Mouse (Mus musculus) lung, postnatal 0 days (tissue): ENCODE results near the gene Nkiras1. TPM values are rescaled to one million over a fixed set of nuclear protein-coding genes. Genes with fewer than 3 reads are reported as not detected.
A peak's percentile ranks its signal among the peaks of the same experiment; 100 is the strongest.

Experiments used
- ATAC-seq: fragments of 200-750 bp; cut with Nextera tagmentation; 2 replicates; pipeline ENCODE4 v1.8.0; 2017; ENCODE audit warnings: moderate library complexity
- DNase-seq: peaks from one replicate; pipeline ENCODE4 v3.0.0-alpha.2; 2016; ENCODE audit warnings: low spot score
- H3K27ac ChIP-seq: fragments of 300-500 bp; sonication (generic); 2 replicates; pipeline ENCODE4 v1.5.1; 2014; ENCODE audit warnings: antibody characterized with exemption, mild to moderate bottlenecking, low read length, mixed read lengths
- H3K27me3 ChIP-seq: fragments of 300-500 bp; sonication (generic); replicated peaks from 2 replicates; pipeline ENCODE4 v1.6.1; 2014; ENCODE audit warnings: low read length, mixed read lengths; ENCODE audit not compliant: insufficient read depth
- H3K36me3 ChIP-seq: fragments of 300-500 bp; sonication (generic); 2 replicates; pipeline ENCODE4 v1.6.1; 2014; ENCODE audit warnings: low read length, mixed read lengths; ENCODE audit not compliant: insufficient read depth
- H3K4me1 ChIP-seq: fragments of 300-500 bp; sonication (generic); 2 replicates; pipeline ENCODE4 v1.6.1; 2014; ENCODE audit warnings: antibody characterized with exemption, low read depth, low read length, mixed read lengths; ENCODE audit not compliant: insufficient read depth
- H3K4me2 ChIP-seq: fragments of 300-500 bp; sonication (generic); replicated peaks from 2 replicates; pipeline ENCODE4 v1.6.1; 2014; ENCODE audit warnings: low read depth, mild to moderate bottlenecking, low read length, moderate library complexity, mixed read lengths
- H3K4me3 ChIP-seq: fragments of 300-500 bp; sonication (generic); 2 replicates; pipeline ENCODE4 v1.5.1; 2014; ENCODE audit warnings: low read depth, low read length
- H3K9ac ChIP-seq: fragments of 300-500 bp; sonication (generic); replicated peaks from 2 replicates; pipeline ENCODE4 v1.6.1; 2014; ENCODE audit warnings: low read depth, mild to moderate bottlenecking
- H3K9me3 ChIP-seq: fragments of 300-500 bp; sonication (generic); 2 replicates; pipeline ENCODE4 v1.6.1; 2016; ENCODE audit warnings: low read length, mixed read lengths
- CTCF ChIP-seq: IDR thresholded peaks from 2 replicates; pipeline ENCODE4 v1.5.1; 2016; ENCODE audit warnings: antibody characterized with exemption, mild to moderate bottlenecking
- EP300 ChIP-seq: IDR thresholded peaks from 2 replicates; pipeline ENCODE4 v1.6.1; 2016; ENCODE audit warnings: antibody characterized with exemption, mild to moderate bottlenecking, control low read depth
- WGBS: fragments of 180-500 bp; shearing (Covaris S2); extraction: QIAGEN DNeasy Blood & Tissue Kit; methylation state at CpG from one replicate; pipeline ENCODE4 v1.1.7; 2014; 5-methylcytosine and 5-hydroxymethylcytosine counted together
- polyA plus RNA-seq: library from polyadenylated mRNA; unstranded; fragments of >200 nt; fragmentation: Nextera tagmentation; extraction: Ambion mirVana; gene quantifications from 2 replicates; pipeline ENCODE4 v1.2.1, GENCODE M21; 2015

Nkiras1 gene
- polyA plus RNA-seq, 1 experiment from 2014 or later: 13.7 TPM

DNA sequence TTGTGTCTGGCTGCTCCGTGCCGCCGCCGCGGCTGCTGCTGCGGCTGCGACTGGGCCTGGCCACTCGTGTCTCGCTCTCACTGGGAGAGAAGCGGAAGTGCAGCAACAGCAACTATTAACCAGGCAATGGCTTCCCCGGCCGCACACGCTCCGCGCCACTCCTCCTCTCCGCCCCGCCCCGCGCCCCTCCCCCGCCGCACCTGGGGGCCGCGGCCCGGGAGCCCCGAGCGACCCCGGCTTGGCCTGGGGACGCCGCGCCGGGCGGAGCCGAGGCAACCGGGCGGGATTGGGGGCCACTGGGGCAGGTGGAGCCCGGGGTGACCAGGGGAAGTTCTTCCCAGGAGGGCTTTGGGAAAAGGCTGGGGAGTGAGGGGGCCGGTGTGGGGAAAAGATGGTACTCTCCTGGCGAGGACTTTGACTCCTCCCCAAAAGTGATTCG, 60.8 kb downstream of the Nkiras1 start, which contains the start of gene Ube2e1:
Gene Ube2e1 (minus strand): TSS at position 167 of the 439 bp plus-strand sequence.
- no peak for TF ChIP-seq EP300
- no peak for TF ChIP-seq CTCF
- WGBS: 0% methylated on average over 16 of the region's 39 CpGs
- peak within 1 kb of the TSS; percentile 87 for H3K27ac ChIP-seq
- peak within 1 kb of the TSS; percentile 89 for H3K4me3 ChIP-seq
- ATAC-seq: peak; percentile 90
- peak; percentile 90 for DNase-seq
- peak within 1 kb of the TSS; percentile 89 for H3K9ac ChIP-seq
- H3K4me2 ChIP-seq: peak within 1 kb of the TSS; percentile 88
- H3K9me3 ChIP-seq: no peaks in the 10 kb centered on the region
- H3K36me3 ChIP-seq: no peaks in the 10 kb centered on the region
- H3K27me3 ChIP-seq: no peaks in the 10 kb centered on the region
- peaks cover 7% of the 10 kb centered on the region; the same call in 1 of the 2 replicates for H3K4me1 ChIP-seq

Other genes starting within 250 kb of the Nkiras1 start
- gene Nr1d2, start 32.0 kb upstream of the Nkiras1 start, polyA plus RNA-seq: 12.5 and 15.1 TPM in 2 replicates
- gene Rpl15, start 255 bp downstream of the Nkiras1 start, polyA plus RNA-seq: 266 and 282 TPM in 2 replicates
- 83.7 and 96.6 TPM in 2 replicates for gene Ube2e1, start 60.7 kb downstream of the Nkiras1 start, polyA plus RNA-seq